ENCODE assay signal across 26 mouse cellular contexts in genomic region chr10:83210122-83210521, GRCm38 (mm10).
DNase-seq lines count a peak whose midpoint lies in the region; ATAC-seq and TF ChIP-seq lines count a peak whose summit lies in the region.
"Had no signal": no experiment of that assay in that cellular context is flagged by ENCODE, and none has a peak within 500 bp of the region (broad histone marks: within the 10 kb centered on the region; RNA-seq: fewer than 3 reads in every experiment).

No protein-coding gene starts in this region.

- no peak overlapping the region for H3K4me2 ChIP-seq in midbrain, embryonic 13.5 days (replicated peaks)
- no peak overlapping the region for H3K4me2 ChIP-seq in forebrain, embryonic 12.5 days
- H3K4me2 ChIP-seq in forebrain, postnatal 0 days (ENCODE audit: low read depth) = 0 out of 2 replicates have a peak overlapping the region, but pooled peaks have one; percentile 21
- H3K4me2 ChIP-seq in neural tube, embryonic 14.5 days (ENCODE audit: low read depth, low read length) = no peak overlapping the region
- H3K4me2 ChIP-seq: embryonic facial prominence, embryonic 13.5 days; heart, embryonic 13.5 days; kidney, embryonic 15.5 days had no signal

- no peak overlapping the region for H3K9ac ChIP-seq in midbrain, embryonic 13.5 days (replicated peaks)
- H3K9ac ChIP-seq in forebrain, embryonic 12.5 days = no peak overlapping the region
- H3K9ac ChIP-seq in forebrain, postnatal 0 days = no peak overlapping the region
- H3K9ac ChIP-seq in neural tube, embryonic 14.5 days (replicated peaks; ENCODE audit: low read depth, low read length) = no peak overlapping the region
- H3K9ac ChIP-seq: embryonic facial prominence, embryonic 13.5 days; heart, embryonic 13.5 days; kidney, embryonic 15.5 days had no signal

- DNase-seq in midbrain, embryonic 10.5 days (ENCODE audit: low spot score) = no peak
- DNase-seq in forebrain, postnatal 0 days = no peak
- no peak for DNase-seq in gastrocnemius, adult 18-20 months (ENCODE audit: low spot score)
- no peak for DNase-seq in ovary, adult 18-20 months (ENCODE audit: low spot score)
- DNase-seq in left cerebral cortex, adult 8-10 months (ENCODE audit: low spot score in 2 of 2) = no peak
- DNase-seq: adrenal gland, adult 8-10 months; cerebellum, adult 2 months; cerebellum, postnatal 25 days; gastrocnemius, postnatal 10 days; heart, adult 18-20 months; heart, postnatal 14 days; kidney, adult 11 months; kidney, postnatal 4 days; right cerebral cortex, adult 18-20 months; right cerebral cortex, postnatal 4 days; thymus, postnatal 25 days had no signal

- 85% methylated on average over 16 of the region's 16 CpGs for WGBS in midbrain, embryonic 10.5 days
- 67% methylated on average over 16 of the region's 16 CpGs for WGBS in midbrain, embryonic 13.5 days
- WGBS in forebrain, embryonic 12.5 days = 56% methylated on average over 16 of the region's 16 CpGs
- 33% methylated on average over 16 of the region's 16 CpGs for WGBS in forebrain, postnatal 0 days
- WGBS in neural tube, embryonic 14.5 days = 28% methylated on average over 16 of the region's 16 CpGs

- H3K27me3 ChIP-seq in midbrain, embryonic 10.5 days (ENCODE audit: low read depth, poor library complexity, severe bottlenecking) = no peaks in the 10 kb centered on the region
- no peaks in the 10 kb centered on the region for H3K27me3 ChIP-seq in midbrain, embryonic 13.5 days
- H3K27me3 ChIP-seq in forebrain, embryonic 12.5 days = no peaks in the 10 kb centered on the region
- H3K27me3 ChIP-seq in forebrain, postnatal 0 days (ENCODE audit: insufficient read depth, low read length) = no peaks in the 10 kb centered on the region
- no peaks in the 10 kb centered on the region for H3K27me3 ChIP-seq in neural tube, embryonic 14.5 days (ENCODE audit: control insufficient read depth, insufficient read depth, low read length)
- H3K27me3 ChIP-seq: embryonic facial prominence, embryonic 13.5 days; heart, embryonic 13.5 days; kidney, embryonic 15.5 days had no signal

- peaks cover 18% of the 10 kb centered on the region; the same call in 1 of the 2 replicates for H3K4me1 ChIP-seq in midbrain, embryonic 10.5 days
- H3K4me1 ChIP-seq in midbrain, embryonic 13.5 days (replicated peaks) = 0 out of 2 replicates have a peak, but pooled peaks cover 6% of the 10 kb centered on the region
- peaks cover 12% of the 10 kb centered on the region; the same call in 1 of the 2 replicates for H3K4me1 ChIP-seq in forebrain, embryonic 12.5 days
- peaks cover 4% of the 10 kb centered on the region; the same call in 1 of the 2 replicates for H3K4me1 ChIP-seq in forebrain, postnatal 0 days (ENCODE audit: insufficient read depth)
- H3K4me1 ChIP-seq in neural tube, embryonic 14.5 days (ENCODE audit: control insufficient read depth, insufficient read depth, low read length) = no peaks in the 10 kb centered on the region
- H3K4me1 ChIP-seq: heart, embryonic 13.5 days had no signal

- ATAC-seq in midbrain, embryonic 13.5 days = no peak
- ATAC-seq in forebrain, embryonic 12.5 days (ENCODE audit: low FRiP score) = no peak
- ATAC-seq in forebrain, postnatal 0 days = peak; percentile 42; the same call in 1 of the 2 replicates
- ATAC-seq in neural tube, embryonic 14.5 days (ENCODE audit: low read depth) = peak; percentile 61; the same call in 1 of the 2 replicates
- ATAC-seq: activated CD4-positive, CD25-positive, alpha-beta regulatory T cell, adult 4 months had no signal

- H3K4me3 ChIP-seq in midbrain, embryonic 10.5 days = no peak overlapping the region
- H3K4me3 ChIP-seq in midbrain, embryonic 13.5 days (replicated peaks) = no peak overlapping the region
- no peak overlapping the region for H3K4me3 ChIP-seq in forebrain, embryonic 12.5 days (replicated peaks)
- no peak overlapping the region for H3K4me3 ChIP-seq in forebrain, postnatal 0 days (ENCODE audit: low read depth, low read length)
- H3K4me3 ChIP-seq in neural tube, embryonic 14.5 days (ENCODE audit: low read depth, low read length) = no peak overlapping the region
- H3K4me3 ChIP-seq: embryonic facial prominence, embryonic 13.5 days; erythroblast, embryonic 14.5 days; heart, embryonic 13.5 days; kidney, embryonic 15.5 days; myocyte had no signal

- H3K9me3 ChIP-seq in midbrain, embryonic 10.5 days (replicated peaks) = no peaks in the 10 kb centered on the region
- no peaks in the 10 kb centered on the region for H3K9me3 ChIP-seq in midbrain, embryonic 13.5 days
- no peaks in the 10 kb centered on the region for H3K9me3 ChIP-seq in forebrain, embryonic 12.5 days
- H3K9me3 ChIP-seq in forebrain, postnatal 0 days (ENCODE audit: low read length) = no peaks in the 10 kb centered on the region
- no peaks in the 10 kb centered on the region for H3K9me3 ChIP-seq in neural tube, embryonic 14.5 days (ENCODE audit: control insufficient read depth, low read length)
- H3K9me3 ChIP-seq: embryonic facial prominence, embryonic 13.5 days; heart, embryonic 13.5 days; kidney, embryonic 15.5 days had no signal

- H3K36me3 ChIP-seq in midbrain, embryonic 10.5 days = no peaks in the 10 kb centered on the region
- no peaks in the 10 kb centered on the region for H3K36me3 ChIP-seq in midbrain, embryonic 13.5 days
- no peaks in the 10 kb centered on the region for H3K36me3 ChIP-seq in forebrain, embryonic 12.5 days (replicated peaks)
- no peaks in the 10 kb centered on the region for H3K36me3 ChIP-seq in forebrain, postnatal 0 days (ENCODE audit: insufficient read depth)
- H3K36me3 ChIP-seq in neural tube, embryonic 14.5 days (ENCODE audit: control insufficient read depth, insufficient read depth, low read length) = no peaks in the 10 kb centered on the region
- H3K36me3 ChIP-seq: embryonic facial prominence, embryonic 13.5 days; heart, embryonic 13.5 days; kidney, embryonic 15.5 days had no signal

- no peak for TF ChIP-seq CTCF in forebrain, postnatal 0 days (IDR thresholded peaks at IDR 0.05; ENCODE audit: low read depth)

- peak overlapping the region; percentile 7; the same call in 1 of the 2 replicates for H3K27ac ChIP-seq in midbrain, embryonic 10.5 days (replicated peaks)
- no peak overlapping the region for H3K27ac ChIP-seq in midbrain, embryonic 13.5 days
- H3K27ac ChIP-seq in forebrain, embryonic 12.5 days = peak overlapping the region; percentile 27; the same call in 1 of the 2 replicates
- H3K27ac ChIP-seq in forebrain, postnatal 0 days (ENCODE audit: low read depth, low read length) = no peak overlapping the region
- no peak overlapping the region for H3K27ac ChIP-seq in neural tube, embryonic 14.5 days (ENCODE audit: low read depth, low read length)
- H3K27ac ChIP-seq: embryonic facial prominence, embryonic 13.5 days; heart, embryonic 13.5 days; kidney, embryonic 15.5 days; macrophage had no signal

Comparison
In these comparisons a context has a peak if more than half of its experiments do, and no peak if none do; other contexts are left out.
1. H3K27ac ChIP-seq: peak in midbrain, embryonic 10.5 days (single experiment) and forebrain, embryonic 12.5 days (single experiment); none in midbrain, embryonic 13.5 days (single experiment), forebrain, postnatal 0 days (single experiment) and neural tube, embryonic 14.5 days (single experiment).
2. ATAC-seq: peak in forebrain, postnatal 0 days (single experiment) and neural tube, embryonic 14.5 days (single experiment); none in midbrain, embryonic 13.5 days (single experiment) and forebrain, embryonic 12.5 days (single experiment).